Mouse (Mus musculus) left cerebral cortex, adult 11 months (tissue): ENCODE results near the gene Fen1.

Source experiments
- DNase-seq: peaks from one replicate; pipeline ENCODE4 v3.0.0; 2022; ENCODE audit warnings: low spot score

The Fen1 gene

GRCm38 (mm10) chr19:10203848-10204615 is at the start of gene Fen1, which contains the start of gene Tmem258:
Fen1 (minus strand) TSS chr19:10204169.
Tmem258 (plus strand) TSS chr19:10204014.
- peak; percentile 91 for DNase-seq

DNA sequence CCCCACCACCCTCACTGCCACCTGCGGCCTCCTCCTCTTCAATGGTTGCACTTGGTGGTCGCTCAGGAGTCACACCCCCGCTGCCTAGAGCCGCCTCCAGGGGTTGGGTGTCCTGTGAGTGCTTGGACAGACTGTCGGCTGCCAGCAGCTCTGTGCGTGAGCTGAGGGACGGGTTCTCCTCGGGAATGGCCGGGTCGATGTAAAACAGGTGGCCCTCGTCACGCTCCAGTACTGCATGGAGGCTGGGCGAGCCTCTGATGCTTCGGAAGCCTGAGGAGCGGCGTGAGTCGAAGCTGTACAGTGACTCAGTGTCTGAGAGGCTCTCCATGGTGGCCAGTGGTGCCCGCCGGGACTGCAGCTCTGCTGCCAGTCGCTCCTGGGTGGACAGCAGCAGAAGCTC is 44.2 kb upstream of the Fen1 start:
- no peak for DNase-seq

- DNase-seq = no peak
These were observed 43.2 kb upstream of the Fen1 start for GRCm38 (mm10) chr19:10247165-10247564.

- peak; percentile 60 for DNase-seq
These were observed 40.2 kb upstream of the Fen1 start for GRCm38 (mm10) chr19:10244183-10244582.

DNA sequence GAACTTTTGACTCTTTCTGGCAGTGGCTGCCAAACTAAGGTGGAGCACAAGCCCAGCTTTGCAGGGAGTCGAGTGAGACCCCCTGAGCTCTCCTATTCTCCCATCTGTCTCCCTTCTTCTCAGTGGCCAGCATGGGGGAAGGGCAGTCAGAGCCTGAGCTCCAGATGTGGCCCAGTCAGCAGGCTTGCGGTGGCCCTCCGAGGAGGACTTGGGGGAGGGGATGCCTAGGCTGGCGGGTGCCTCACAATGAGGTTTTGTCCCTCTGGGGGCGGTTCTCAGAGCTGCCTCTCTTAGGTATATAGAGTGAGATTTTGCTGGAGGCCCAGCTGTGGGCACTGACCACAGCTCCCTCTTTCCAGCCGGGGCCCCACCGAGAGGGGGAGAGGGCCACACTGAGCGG is 38.9 kb upstream of the Fen1 start:
- peak; percentile 44 for DNase-seq

- DNase-seq = peak; percentile 51
These were observed 36.8 kb upstream of the Fen1 start, which contains the start of gene Myrf for GRCm38 (mm10) chr19:10240654-10241305. Myrf (minus strand) TSS chr19:10240748.

DNA sequence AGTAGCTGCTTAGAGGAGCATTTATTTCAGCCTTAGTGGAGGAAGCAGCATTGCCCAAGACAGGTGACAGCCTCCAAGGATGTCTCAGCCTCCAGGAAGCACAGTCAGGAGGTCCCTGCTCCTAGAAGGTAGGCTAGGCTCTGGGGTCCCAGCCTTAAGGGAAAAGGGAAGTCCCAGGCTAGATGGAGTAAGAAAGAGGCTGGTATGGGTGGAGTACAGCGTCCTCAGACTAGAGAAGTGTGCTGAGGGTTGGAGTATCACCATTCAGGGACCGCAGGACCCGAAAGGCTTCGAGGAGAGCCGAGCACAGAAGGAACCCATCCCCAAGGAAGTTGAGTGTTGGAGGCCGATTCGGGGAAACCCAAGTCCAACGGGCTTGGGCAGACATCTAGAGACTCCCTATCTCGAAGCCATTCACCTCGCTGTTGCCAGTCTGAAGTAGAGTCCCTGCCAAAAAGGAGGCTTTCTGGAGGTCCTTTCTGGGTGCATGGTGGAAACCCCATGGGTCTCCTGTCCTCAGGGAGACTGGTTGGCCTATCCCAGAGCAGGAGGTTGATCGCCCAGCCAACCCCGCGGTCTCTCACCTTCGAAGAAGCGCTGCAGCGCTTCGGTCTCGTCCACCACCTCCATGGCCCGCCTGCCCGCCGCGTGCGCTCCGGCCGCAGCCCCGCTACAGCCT is 36.1 kb upstream of the Fen1 start:
- no peak for DNase-seq

GRCm38 (mm10) chr19:10239419-10239818 is 35.5 kb upstream of the Fen1 start:
- no peak for DNase-seq

DNA sequence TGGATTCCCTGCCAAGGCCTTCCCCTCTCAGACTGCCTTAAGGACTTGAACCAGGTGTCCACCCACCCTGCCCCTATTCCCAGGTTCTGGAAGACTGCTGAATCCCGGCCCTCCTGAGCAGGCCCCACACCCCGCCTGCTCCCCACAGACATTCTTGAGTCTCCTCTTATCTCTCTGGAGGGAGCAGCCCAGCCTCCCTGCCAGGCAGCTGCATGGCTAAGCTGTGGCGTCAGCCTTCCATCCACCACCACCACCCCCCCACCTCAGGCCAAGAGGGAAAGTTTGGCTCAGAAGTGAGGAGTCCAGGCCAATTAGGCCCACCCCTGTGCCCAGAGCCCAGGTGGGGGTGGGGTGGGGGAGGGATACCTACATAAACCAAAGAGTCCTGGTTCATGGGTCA is 34.5 kb upstream of the Fen1 start:
- DNase-seq = no peak

DNA sequence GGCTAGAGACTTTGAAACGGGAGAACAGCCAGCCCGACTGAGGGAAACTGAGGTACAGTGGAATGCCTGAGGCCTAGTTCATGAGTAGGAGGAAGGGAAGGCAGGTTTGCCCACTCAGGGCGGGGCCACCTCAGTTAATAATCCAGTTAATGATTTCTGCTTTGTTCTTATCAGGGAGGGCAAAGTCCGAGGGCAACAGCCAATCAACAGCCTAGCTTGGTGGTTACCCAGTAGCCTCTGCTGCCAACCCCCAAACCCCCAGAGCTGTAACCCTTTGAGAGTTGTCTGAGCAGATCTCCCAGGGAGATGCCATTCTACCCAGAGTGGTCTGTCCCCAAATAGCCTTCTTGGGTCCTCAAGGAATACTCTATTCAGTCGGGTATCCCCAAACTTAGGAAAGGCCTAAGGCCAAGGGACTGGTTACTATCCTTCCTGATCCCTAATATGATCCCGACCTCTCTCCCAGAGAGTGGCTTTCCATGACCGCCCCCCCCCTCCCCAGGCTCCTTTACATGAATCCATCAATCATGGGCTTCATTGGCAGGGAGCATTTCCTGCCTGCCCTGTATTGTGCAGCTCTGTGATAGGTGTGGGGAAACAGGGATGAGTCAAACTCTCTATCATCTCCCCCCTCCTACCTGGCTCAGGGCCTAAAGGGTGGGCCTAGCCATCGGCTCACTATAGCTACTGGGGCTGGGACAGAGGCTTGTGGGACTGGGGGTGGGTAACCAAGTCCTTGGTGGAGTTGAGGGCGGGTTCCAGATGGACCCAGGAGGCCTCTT is 32.0 kb upstream of the Fen1 start:
- no peak for DNase-seq

DNA sequence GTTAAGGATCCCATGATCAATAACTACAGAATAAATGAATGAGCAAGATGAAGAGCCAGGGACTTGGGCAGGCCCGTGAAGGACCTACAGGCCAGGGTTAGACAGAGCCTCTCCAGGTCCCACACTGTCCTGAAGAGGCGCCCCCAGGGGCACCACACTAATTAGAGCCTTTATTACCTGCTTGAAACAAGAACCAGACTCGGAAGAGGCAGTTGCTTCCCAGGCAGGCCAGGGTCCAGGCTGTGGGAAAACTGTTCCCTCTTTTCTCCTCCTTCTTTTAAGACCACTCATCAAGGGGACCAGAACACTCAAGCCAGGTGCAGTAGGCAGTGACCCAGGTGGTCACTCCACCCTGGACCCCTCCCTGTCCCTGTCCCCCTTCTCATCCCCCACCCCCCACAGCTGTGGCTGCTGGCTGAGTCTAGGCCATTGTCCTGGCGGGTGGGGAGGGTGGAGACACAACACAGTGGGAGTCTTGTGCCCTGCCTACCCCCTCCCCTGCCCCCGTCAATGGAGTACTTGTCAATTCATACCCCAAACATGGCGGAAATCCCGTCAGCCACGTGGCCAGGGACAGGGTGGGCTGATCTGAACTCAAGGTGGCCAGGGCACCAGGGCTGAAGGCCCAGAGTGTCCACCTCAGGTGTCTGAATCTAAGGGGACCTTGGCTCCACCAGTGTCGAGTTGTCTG is 28.5 kb upstream of the Fen1 start:
- peak; percentile 56 for DNase-seq

DNA sequence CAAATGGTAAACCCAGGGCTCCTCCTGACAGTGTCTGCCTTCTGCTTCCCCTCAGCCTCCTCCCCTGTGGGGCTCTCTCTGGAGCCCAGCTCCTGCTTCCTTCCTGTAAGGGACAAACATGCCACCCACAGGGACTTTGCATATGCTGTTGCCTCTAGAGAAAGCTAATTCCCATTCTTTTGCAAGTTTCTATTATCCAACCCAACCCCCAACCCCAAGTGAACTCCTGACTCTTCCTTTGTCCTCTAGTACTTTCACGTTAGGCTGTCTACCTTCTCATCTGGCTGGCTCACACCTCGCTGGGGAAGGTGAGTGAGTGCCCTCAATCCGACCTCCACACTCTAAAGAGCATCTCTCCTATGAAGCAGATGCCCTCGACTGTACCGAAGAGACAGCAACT is 27.9 kb upstream of the Fen1 start:
- DNase-seq = no peak

DNA sequence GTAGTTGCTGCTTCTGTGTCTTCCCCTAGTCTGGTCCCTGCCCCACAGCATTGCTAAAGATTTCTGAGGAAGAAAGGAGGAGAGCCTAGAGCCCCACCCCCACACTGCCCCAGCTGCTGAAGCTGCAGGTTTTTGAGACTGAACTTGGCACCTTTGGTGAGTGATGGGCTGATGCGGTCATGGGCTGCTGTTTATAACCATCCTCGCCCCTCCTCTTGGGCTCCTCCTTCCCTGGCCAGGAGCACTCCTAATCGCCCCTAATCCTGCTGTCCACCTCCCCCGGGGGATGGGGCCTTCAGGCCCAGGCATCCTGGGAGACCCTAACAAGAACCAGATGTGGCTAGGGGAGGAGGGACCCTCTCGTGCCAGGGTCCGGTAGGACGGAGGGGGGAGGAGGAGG is 27.0 kb upstream of the Fen1 start:
- DNase-seq = no peak

- DNase-seq = no peak
These were observed 21.8 kb upstream of the Fen1 start for GRCm38 (mm10) chr19:10225767-10226166.

- DNase-seq = no peak
These were observed 20.9 kb upstream of the Fen1 start for GRCm38 (mm10) chr19:10224637-10225453.

DNA sequence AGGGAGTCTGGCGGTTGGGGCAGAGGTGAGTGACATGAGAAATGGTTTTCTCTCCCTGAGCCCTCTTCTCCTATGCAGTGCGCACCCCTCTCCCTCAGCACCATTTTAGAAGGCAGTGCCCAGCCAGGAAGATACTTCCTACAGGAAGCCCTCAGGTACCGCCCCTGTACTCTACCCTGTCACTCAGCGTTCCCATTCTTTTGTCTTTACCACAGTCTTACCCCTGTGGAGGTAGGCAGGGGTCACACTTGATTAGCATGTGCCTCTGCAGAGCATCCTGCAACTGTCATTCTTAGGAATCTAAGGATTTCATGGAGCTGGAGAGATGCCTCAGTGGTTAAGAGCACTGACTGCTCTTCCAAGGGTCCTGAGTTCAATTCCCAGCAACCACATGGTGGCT is 19.6 kb upstream of the Fen1 start:
- DNase-seq = no peak

DNA sequence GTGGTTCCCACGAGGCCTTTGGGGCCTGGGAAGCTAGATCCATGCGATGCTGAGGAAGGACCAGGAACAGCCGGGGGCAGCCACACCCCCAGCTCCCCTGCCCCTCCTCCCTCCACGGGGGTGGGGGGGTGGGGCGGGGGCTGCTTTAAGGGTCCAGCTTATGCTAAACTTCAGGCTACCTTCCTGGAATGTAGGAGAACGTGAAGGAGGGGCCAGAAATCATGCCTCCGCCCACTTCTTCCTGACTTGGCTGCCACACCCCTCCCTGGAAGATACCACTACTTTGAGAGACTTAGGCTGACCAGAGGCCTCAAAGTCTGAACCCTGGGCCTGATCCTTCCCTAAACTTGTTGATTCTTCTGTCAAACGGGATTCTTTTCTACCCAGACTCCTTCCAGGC is 18.7 kb upstream of the Fen1 start:
- no peak for DNase-seq

DNA sequence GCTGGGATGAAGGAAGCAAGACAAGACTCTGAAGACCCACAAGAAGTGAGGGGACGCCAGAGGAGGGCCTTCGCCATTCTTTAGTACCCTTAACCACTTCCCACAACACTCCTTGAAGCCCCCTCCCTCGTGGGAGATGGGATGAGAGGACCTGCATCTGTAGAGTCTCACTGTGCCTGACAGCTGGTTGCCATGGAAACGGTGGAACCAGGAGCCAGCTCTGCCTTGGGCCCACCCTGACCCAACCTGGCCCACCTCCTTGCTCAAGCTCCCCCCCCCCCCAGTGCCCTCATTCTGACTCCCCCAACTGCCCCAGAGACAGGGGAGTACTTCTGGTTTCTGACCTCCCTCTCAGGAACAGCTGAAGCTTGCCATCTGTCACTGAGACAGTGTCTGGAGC is 17.6 kb upstream of the Fen1 start:
- no peak for DNase-seq

GRCm38 (mm10) chr19:10219593-10219992 is 15.6 kb upstream of the Fen1 start:
- no peak for DNase-seq

- DNase-seq = no peak
These were observed 15.1 kb upstream of the Fen1 start for GRCm38 (mm10) chr19:10219108-10219507.

DNA sequence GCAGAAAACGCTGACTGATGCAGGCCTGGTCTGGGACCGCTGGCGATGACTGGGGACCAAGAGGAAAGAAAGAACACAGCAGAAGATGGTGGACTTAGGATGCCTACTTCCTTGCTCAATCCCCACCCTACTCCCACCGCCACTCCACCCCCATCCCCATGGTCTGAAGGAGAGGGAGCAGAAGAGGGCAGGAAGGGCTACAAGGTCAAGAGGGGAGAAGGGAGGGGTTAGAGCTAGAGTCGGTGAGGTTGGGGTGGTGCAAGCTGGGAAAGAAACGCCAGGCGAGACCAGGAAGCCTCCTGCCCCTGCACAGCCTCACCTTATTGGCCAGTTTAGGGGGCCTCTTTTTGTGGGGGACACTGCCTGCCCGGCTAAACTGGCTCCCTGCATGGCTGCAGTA is 12.1 kb upstream of the Fen1 start:
- no peak for DNase-seq
